Mouse (Mus musculus): Measurements from ENCODE around the gene Pik3cd. TPM values are rescaled to one million over a fixed set of nuclear protein-coding genes. Genes with fewer than 3 reads are reported as not detected.
A peak's percentile ranks its signal among the peaks of the same experiment; 100 is the strongest.

Pik3cd gene
- polyA plus RNA-seq, 1 experiment: 88.3 TPM

DNA sequence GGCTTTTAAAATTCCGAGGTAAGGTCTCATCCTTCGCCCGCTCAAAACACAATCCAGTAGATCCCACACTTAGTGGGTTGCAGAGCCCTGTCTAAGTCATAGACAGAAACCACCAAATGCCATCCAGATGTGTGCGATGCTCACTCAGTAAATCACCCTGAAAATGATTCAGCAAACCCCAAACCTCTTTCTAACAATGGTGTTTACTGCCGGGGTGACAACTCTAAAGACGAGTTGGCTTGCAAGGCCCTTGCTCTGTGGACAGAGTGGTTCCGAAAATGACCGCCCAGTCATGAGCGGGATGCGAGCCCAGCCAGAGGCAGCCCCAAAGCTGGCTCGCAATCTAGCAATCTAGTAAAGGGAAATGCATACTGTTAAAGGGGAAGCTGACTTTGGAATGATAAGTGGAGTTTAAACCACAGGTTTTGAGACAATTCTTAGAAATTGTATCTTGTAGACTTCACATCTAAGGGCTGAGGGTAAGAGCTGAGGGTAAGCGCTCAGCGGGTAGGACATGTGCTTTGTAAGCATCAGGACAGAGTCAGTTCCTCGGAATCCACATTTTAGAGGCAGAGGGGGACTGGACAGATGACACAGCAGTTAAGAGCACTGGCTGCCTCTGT is 40.3 kb downstream of the Pik3cd start:
- Histone ChIP-seq H3K4me3 (replicated peaks; ENCODE audit: control insufficient read depth, low read depth, low read length) (no peak overlapping the region), H3K27ac (ENCODE audit: control insufficient read depth, insufficient read depth, low read depth, low read length, poor library complexity) (no peak overlapping the region), H3K4me1 (ENCODE audit: control insufficient read depth, insufficient read depth, low read length) (peaks cover 11% of the 10 kb centered on the region)
- WGBS: 36% methylated on average over 14 of the region's 14 CpGs
- TF ChIP-seq POLR2A (IDR thresholded peaks at IDR 0.05; ENCODE audit: borderline replicate concordance, control insufficient read depth, low read depth, low read length) (no peak), CTCF (IDR thresholded peaks at IDR 0.05; ENCODE audit: control insufficient read depth, insufficient read depth, low read length) (no peak)

DNA sequence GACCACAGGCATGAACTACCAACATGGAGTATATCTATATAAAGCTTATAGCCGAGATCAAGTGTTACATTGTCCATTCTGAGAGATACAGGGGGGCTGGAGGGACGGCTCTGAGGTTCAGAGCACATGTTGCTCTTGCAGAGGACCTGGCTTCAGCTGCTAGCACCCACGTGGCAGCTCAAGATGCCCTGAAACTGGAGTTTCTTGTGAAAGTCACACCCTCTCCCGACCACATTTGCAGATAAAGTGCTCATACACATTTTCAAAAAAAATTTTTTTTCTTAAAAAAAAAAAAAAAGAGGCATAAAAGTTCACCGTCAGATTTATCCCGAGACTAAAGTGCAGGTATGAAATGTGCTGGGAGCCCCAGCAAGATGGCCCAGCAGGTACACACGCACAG is 41.8 kb downstream of the Pik3cd start:
- no peak for TF ChIP-seq CTCF (IDR thresholded peaks at IDR 0.05; ENCODE audit: control insufficient read depth, insufficient read depth, low read length)
- TF ChIP-seq POLR2A (IDR thresholded peaks at IDR 0.05; ENCODE audit: borderline replicate concordance, control insufficient read depth, low read depth, low read length): no peak
- no peak overlapping the region for H3K27ac ChIP-seq (ENCODE audit: control insufficient read depth, insufficient read depth, low read depth, low read length, poor library complexity)
- 59% methylated on average over 7 of the region's 7 CpGs for WGBS
- H3K4me3 ChIP-seq (replicated peaks; ENCODE audit: control insufficient read depth, low read depth, low read length): no peak overlapping the region
- peaks cover 6% of the 10 kb centered on the region for H3K4me1 ChIP-seq (ENCODE audit: control insufficient read depth, insufficient read depth, low read length)

DNA sequence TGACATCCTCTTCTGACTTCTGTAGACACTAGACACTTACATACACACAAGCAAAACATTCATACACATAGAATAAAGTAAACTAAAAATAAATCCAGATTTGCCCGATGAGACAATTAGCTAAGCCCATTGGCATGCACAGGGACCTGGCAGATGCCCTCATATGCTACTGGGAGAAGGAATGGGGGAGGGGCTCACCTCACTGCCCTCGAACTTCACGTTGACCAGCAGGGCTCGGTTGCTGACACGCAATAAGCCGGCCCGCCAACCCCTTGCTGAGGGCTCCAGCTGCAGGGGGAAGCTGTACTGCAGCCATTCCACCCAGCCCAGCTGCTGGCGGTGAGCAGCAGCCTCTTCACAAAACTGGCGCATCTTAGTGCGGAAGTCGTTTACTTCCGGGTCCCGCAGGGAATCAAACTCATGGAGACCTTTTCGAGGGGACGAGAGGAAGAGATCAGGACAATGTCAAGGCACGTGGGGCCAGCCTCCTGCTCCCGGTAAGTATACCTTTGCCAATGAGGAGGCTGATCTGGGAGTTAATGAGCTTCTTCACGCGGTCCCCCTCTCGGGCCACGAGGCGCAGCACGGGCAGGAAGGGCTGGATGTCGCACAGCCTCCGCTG is 42.8 kb downstream of the Pik3cd start:
- H3K4me3 ChIP-seq (replicated peaks; ENCODE audit: control insufficient read depth, low read depth, low read length): no peak overlapping the region
- H3K4me1 ChIP-seq (ENCODE audit: control insufficient read depth, insufficient read depth, low read length): peaks cover 3% of the 10 kb centered on the region
- 86% methylated on average over 25 of the region's 25 CpGs for WGBS
- TF ChIP-seq POLR2A (IDR thresholded peaks at IDR 0.05; ENCODE audit: borderline replicate concordance, control insufficient read depth, low read depth, low read length) (no peak), CTCF (IDR thresholded peaks at IDR 0.05; ENCODE audit: control insufficient read depth, insufficient read depth, low read length) (no peak)
- H3K27ac ChIP-seq (ENCODE audit: control insufficient read depth, insufficient read depth, low read depth, low read length, poor library complexity): no peak overlapping the region

DNA sequence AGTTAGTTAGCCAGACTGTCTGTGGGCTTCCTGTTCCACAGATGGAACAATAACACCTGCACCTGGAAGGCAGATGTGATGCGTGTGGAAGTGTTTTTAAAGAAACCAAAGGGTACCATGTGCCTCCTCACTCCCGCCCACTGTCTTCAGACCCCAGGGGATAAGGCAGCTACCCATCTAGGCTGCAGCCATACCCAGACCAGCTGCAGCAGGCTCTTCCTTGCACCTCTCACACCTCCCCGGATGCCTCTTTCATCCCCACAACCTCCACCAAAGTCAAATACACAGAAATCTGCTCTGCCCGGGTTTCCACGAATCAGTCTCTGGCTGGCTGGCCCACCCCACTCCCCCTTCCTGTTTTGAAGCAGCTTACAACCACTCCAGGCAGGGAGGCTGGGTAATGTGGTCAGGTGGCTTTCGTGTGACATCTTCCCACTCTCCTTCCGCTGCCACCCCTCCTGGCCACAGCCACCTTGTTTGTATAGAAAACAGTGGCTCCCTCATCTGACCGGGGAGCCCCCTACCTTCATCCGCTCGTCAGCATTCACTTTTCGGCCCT is 44.4 kb downstream of the Pik3cd start:
- 29% methylated on average over 11 of the region's 11 CpGs for WGBS
- peak overlapping the region; percentile 58 for H3K27ac ChIP-seq (ENCODE audit: control insufficient read depth, insufficient read depth, low read depth, low read length, poor library complexity)
- H3K4me1 ChIP-seq (ENCODE audit: control insufficient read depth, insufficient read depth, low read length): peaks cover 1% of the 10 kb centered on the region
- TF ChIP-seq POLR2A (IDR thresholded peaks at IDR 0.05; ENCODE audit: borderline replicate concordance, control insufficient read depth, low read depth, low read length): no peak
- TF ChIP-seq CTCF (IDR thresholded peaks at IDR 0.05; ENCODE audit: control insufficient read depth, insufficient read depth, low read length): no peak
- H3K4me3 ChIP-seq (replicated peaks; ENCODE audit: control insufficient read depth, low read depth, low read length): no peak overlapping the region

DNA sequence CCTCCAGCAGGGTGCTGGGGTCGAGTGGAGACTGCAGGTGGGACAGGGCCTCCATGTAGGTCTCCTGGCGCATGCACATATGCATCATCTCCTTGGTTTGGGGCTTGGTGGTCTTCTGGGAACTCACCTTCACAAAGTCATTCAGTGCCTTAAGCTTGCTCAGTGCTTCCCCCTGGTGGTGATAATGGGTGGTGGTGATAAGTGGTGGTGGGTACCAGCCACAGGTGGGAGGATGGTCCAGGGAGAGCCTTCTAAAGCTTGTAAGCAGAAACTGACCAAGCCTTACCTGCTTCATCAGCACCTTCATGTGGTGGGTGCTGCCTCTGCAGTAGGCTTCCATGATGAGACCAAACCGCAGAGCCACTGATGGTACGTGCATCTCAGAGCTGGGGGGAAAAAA is 48.1 kb downstream of the Pik3cd start:
- WGBS: 83% methylated on average over 4 of the region's 4 CpGs
- TF ChIP-seq POLR2A (IDR thresholded peaks at IDR 0.05; ENCODE audit: borderline replicate concordance, control insufficient read depth, low read depth, low read length) (no peak), CTCF (IDR thresholded peaks at IDR 0.05; ENCODE audit: control insufficient read depth, insufficient read depth, low read length) (peak; percentile 73)
- H3K4me1 ChIP-seq (ENCODE audit: control insufficient read depth, insufficient read depth, low read length): peaks cover 1% of the 10 kb centered on the region; the same call in 1 of the 2 replicates
- no peak overlapping the region for H3K4me3 ChIP-seq (replicated peaks; ENCODE audit: control insufficient read depth, low read depth, low read length)
- H3K27ac ChIP-seq (ENCODE audit: control insufficient read depth, insufficient read depth, low read depth, low read length, poor library complexity): no peak overlapping the region; the same call in 1 of the 2 replicates

DNA sequence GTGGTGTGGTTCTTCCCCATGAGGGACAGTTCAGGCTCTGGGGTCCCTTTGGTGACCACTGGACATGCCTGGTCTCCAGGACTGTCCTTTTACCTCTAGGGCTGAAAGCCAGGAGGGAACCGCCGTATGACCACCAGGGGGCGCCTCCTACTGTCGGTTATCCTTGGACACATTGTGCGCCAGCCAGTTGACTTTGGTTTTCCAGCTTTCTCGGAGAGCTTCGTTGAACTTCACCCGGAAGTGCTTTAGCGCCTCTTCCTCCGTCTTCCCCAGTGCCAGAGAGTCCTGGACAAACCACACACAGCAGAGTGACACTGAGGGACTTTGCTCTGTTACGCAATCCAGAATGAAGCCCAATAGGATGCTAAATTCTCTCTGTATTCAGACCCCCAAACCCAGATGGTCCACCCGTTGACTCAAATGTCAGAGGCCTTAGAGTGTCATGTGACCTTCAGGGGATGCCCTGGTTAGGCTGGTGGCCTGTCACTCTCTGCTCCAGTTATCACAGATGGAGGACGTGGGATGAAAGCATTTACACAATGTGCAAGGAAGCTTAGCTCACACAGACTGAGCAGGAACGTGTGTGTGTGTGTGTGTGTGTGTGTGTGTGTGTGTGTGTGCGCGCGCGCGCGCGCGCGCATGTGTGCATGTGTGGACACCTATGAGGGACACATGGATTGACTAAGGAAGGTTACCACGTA is 51.7 kb downstream of the Pik3cd start:
- WGBS: 57% methylated on average over 24 of the region's 24 CpGs
- Histone ChIP-seq H3K27ac (ENCODE audit: control insufficient read depth, insufficient read depth, low read depth, low read length, poor library complexity) (no peak overlapping the region), H3K4me3 (replicated peaks; ENCODE audit: control insufficient read depth, low read depth, low read length) (no peak overlapping the region), H3K4me1 (ENCODE audit: control insufficient read depth, insufficient read depth, low read length) (peaks cover 4% of the 10 kb centered on the region)
- TF ChIP-seq CTCF (IDR thresholded peaks at IDR 0.05; ENCODE audit: control insufficient read depth, insufficient read depth, low read length) (peak; percentile 76), POLR2A (IDR thresholded peaks at IDR 0.05; ENCODE audit: borderline replicate concordance, control insufficient read depth, low read depth, low read length) (no peak)

DNA sequence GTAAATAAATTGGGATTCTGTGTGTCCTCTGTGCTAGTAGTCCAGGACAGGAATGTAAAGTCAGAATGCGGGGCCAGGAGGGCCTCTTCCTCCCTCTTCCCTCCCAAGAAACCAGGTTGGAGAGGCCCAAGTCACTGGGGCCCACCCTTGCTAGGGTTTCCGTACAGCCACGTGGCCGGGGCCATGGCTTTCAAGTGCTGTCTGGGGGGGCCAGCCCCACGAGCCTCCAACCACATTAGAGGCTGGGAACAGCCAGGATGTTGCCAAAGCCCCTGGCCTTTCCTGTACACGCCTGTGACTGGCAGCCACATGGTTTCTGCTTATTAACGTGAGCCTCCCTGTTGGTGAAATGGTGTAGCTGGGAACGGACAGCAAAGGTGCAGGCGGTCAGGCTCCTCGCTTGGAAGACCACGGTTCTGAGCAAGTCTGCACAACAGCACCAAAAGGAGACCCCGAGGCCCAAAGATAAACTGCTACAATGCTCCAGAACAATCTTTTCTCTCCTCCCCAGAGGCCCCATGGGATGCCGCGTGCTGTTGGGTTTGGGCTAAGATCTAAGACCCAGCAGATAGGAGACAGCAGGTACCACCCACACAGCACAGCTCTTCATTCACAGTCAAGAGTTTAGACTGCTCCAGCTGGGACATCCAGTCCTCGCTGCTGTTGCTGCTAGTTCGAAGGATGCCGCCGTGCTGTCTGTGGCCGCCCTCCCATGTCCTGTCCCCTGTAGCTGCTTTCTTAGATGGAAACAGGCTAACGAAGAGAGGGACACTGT is 54.2 kb downstream of the Pik3cd start:
- 30% methylated on average over 20 of the region's 20 CpGs for WGBS
- Histone ChIP-seq H3K4me3 (replicated peaks; ENCODE audit: control insufficient read depth, low read depth, low read length) (no peak overlapping the region), H3K27ac (ENCODE audit: control insufficient read depth, insufficient read depth, low read depth, low read length, poor library complexity) (no peak overlapping the region), H3K4me1 (ENCODE audit: control insufficient read depth, insufficient read depth, low read length) (peaks cover 4% of the 10 kb centered on the region)
- TF ChIP-seq CTCF (IDR thresholded peaks at IDR 0.05; ENCODE audit: control insufficient read depth, insufficient read depth, low read length): no peak
- no peak for TF ChIP-seq POLR2A (IDR thresholded peaks at IDR 0.05; ENCODE audit: borderline replicate concordance, control insufficient read depth, low read depth, low read length)
